Mouse (Mus musculus) layer of hippocampus, adult 9-11 months (tissue): ENCODE data around the gene Nme6.

ENCODE experiments used
- DNase-seq: peaks from one replicate; pipeline ENCODE4 v3.0.0; 2022

The Nme6 gene

DNA sequence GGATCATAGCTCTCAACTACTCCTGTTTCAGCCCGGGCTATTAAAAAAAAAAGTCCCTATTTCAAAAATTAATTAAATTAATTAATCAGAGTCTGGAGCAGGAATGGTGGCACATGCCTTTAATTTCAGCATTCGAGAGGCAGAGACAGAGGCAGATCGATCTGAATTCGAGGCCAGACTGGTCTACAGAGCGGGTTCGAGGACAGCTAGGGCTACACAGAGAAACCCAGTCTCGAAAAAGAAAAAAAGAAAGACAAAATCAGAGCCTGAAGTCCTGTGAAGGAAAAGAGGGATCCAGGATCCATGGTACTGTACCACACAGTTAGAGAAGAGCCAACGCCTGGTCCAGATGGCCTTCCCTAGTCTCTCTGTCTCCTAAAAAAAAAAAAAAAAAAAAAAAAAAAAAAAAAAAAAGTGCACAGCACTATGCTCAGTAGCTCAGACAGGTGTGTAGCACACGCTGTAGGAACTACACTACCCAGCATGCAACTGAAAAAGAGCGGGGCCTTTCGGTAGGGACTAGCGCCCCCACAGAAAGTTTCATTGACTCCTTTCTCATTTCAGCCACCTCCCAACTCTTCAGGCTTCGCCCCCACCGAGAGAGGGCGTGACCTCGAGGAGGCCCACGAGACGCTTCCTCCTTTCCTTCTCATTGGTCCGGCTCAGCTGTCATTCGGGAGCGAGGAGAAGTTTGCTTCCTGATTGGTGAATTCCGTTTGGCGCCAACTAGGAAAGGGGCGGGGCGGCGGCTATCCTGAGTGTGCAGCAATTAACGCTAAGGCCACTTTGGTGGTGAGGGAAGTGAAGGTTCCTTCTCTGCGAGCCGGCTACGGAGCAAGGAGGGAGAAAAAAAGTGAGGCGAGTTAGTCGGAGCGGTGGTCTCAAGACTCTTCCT is 42.5 kb downstream of the Nme6 start, which contains the start of gene Cdc25a:
TSS of gene Cdc25a (plus strand) at position 783 of the 895 bp plus-strand sequence.
- peak; percentile 97 for DNase-seq

DNA sequence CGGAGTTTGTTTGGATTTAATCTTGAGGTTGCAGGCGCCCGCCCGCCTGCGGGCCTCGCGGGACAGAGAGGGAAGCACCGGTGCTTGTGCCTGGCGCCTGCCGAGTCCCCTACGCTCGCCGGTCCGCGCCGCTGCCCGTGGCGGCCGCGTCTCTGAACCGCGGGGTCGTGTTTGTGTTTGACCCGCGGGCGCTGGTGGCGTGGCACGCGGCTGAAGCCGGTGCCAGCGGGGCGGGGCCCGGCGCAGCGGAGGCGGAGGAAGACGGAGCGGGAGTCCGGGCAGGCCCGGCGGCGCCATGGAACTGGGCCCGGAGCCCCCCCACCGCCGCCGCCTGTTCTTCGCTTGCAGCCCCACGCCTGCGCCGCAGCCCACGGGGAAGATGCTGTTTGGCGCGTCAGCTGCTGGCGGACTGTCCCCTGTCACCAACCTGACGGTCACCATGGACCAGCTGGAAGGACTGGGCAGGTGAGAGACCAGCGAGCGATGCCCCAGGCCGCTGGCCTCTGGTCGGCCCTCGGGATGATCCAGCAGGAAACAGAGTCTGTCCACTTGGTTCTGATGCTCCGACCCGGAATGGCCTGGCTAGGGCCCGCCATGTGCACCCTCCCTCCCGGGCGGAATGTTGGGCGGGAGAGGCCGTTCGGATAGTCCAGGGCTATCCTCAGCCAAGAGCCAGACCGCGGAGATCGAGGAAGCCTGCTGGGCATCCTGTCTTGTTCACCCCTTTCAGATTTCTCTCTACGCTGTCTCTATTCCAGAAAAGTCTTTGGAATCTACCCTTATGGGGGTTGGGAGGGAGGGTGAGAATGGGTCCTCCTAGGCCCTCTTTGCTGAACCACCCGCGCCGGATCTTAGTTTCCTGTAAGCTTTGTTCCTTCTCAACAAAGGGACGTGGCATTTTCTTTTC is 43.4 kb downstream of the Nme6 start:
- peak; percentile 40 for DNase-seq

DNA sequence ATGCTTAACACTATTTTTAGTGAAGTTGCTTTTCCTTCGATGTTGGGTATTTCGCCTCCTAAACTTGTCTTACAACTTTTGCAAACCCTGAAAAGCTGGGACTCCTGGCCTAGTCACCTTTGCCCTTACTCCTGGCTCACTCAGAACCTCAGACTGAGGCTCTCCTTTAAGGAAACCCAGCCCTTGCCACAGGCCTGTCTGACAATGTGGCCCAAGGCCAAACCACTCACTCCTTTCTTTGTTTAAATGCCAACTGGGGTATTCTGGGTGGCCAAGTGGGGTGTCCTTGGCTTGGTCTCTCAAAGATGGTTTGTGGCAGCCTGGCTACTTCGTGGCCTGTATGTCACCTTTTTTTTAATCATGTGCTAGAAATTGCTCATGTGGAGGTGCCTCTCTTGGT is 44.2 kb downstream of the Nme6 start:
- no peak for DNase-seq

DNA sequence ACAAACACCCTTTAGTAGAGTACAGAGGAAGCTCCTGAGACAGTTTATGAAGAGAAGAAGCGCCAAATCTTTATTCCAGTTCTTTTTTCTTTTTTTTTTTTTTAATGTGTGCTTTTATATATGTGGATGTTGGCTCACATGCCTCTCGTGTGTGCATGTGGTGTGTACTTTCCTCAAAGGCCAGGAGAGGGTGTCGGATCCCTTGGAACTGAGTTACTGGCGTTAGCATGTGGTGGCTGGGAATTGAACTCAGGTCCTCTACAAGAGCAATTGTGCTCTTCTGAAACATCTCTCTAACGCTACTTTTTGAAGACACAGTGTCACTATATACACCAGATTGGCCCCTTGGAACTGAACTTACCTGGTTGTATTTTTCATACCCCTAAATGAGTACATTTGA is 45.1 kb downstream of the Nme6 start:
- no peak for DNase-seq

DNA sequence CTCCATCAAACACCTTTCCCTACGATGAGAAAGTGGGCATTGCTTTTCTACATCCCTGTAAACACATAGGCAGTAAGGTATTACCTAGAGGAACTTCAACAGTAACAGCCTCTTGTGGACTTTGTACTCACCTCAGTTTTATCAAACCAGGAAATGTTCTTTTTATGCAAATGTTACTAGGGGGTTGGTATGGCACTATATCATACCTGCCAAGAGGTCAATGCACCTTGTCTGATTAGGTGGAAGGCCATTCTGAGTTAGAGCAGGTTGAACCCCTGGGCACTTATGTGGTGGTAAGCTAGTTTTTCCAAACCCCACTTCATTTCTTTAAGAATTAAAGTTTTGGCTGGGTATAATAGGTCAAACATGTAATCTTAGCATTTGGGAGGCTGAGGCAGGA is 46.8 kb downstream of the Nme6 start:
- DNase-seq: no peak

DNA sequence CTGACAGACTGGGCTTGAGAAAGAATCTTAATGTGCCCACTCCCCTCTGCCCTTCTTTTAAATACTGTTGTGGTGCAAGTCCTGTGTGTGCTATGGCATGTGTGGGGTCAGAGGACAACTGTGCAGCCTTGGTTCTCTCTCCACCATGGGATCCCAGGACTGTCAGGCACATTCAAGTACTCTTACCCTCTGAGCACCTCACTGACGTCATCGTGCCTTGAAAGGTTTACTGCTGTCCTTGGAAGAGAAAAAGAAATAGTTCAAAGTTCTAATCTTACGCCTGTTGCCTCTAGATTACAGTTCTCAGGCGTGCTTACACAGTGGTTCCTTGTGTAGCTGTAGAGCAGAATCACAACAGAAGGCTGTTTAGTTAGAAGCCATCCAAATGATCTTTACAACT is 53.7 kb downstream of the Nme6 start:
- no peak for DNase-seq

DNA sequence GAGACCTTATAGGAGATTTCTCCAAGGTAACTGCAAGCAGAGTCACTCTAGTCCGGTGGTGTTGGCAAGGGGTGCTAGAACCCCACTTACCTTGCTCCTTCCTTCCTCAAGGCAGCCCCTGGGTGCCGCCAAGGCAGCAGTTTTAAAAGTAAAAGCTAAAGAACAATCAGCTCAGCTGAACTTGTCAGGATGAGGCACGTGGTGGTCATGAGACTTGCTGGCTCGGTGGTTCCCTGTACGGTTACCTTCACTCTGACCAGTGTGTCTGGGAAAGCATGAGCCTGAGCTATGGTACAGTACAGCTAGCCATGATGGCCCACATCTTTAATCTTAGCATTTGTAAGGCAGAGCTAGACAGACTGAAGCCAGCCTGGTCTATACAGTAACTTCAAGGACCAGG is 54.8 kb downstream of the Nme6 start:
- no peak for DNase-seq

DNA sequence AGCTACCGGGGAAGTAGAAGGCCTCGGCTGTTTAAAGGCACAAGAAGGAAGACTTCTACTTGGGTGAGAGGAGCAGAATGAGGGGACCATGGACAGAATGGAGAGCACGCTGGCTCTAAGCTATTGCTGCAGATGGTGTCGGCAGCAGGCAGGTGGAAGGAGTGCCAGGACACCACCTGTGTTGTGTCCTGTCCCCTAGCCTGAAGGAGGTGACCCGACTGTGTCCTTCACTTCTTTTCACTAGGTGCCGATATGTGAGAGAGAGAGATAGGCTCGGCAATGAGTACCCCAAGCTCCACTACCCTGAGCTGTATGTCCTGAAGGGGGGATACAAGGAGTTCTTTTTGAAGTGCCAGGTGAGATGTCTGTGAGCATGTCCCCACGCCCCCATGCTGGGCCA is 59.0 kb downstream of the Nme6 start:
- no peak for DNase-seq
